Mouse (Mus musculus): Measurements from ENCODE around the gene Fam206a. TPM values are rescaled to one million over a fixed set of nuclear protein-coding genes. Genes with fewer than 3 reads are reported as not detected.

The Fam206a gene
- 4.9 and 7.1 TPM in 2 replicates for polyA plus RNA-seq (2012; rRNA removed)

GRCm38 (mm10) chr4:56801907-56802668, at the start of gene Fam206a, which contains the start of gene Elp1:
Fam206a (plus strand) TSS chr4:56802345.
Elp1 (minus strand) TSS chr4:56802331.
- DNase-seq (ENCODE audit: low spot score) = peak; percentile 99

- no peak for DNase-seq (ENCODE audit: low spot score)
These were observed 46.1 kb upstream of the Fam206a start for GRCm38 (mm10) chr4:56756021-56756420.

GRCm38 (mm10) chr4:56756966-56757600, 45.1 kb upstream of the Fam206a start:
- no peak for DNase-seq (ENCODE audit: low spot score)

GRCm38 (mm10) chr4:56757693-56758092, 44.5 kb upstream of the Fam206a start:
- no peak for DNase-seq (ENCODE audit: low spot score)

GRCm38 (mm10) chr4:56767861-56768284, 34.3 kb upstream of the Fam206a start:
- no peak for DNase-seq (ENCODE audit: low spot score)

- no peak for DNase-seq (ENCODE audit: low spot score)
These were observed 33.2 kb upstream of the Fam206a start for GRCm38 (mm10) chr4:56768913-56769312.

- DNase-seq (ENCODE audit: low spot score) = no peak
These were observed 31.1 kb upstream of the Fam206a start for GRCm38 (mm10) chr4:56771065-56771464.

GRCm38 (mm10) chr4:56791373-56791772, 10.8 kb upstream of the Fam206a start:
- DNase-seq (ENCODE audit: low spot score) = no peak

- DNase-seq (ENCODE audit: low spot score) = no peak
These were observed 565 bp downstream of the Fam206a start for GRCm38 (mm10) chr4:56802669-56803150.

- DNase-seq (ENCODE audit: low spot score) = no peak
These were observed 6.9 kb downstream of the Fam206a start for GRCm38 (mm10) chr4:56809050-56809449.

GRCm38 (mm10) chr4:56811642-56812041, 9.5 kb downstream of the Fam206a start:
- DNase-seq (ENCODE audit: low spot score) = no peak

- no peak for DNase-seq (ENCODE audit: low spot score)
These were observed 10.0 kb downstream of the Fam206a start for GRCm38 (mm10) chr4:56812096-56812495.

GRCm38 (mm10) chr4:56815131-56815530, 13.0 kb downstream of the Fam206a start:
- DNase-seq (ENCODE audit: low spot score) = no peak

- DNase-seq (ENCODE audit: low spot score) = no peak
These were observed 17.9 kb downstream of the Fam206a start for GRCm38 (mm10) chr4:56820017-56820550.

- DNase-seq (ENCODE audit: low spot score) = no peak
These were observed 22.1 kb downstream of the Fam206a start for GRCm38 (mm10) chr4:56824231-56824630.

GRCm38 (mm10) chr4:56828932-56829331, 26.8 kb downstream of the Fam206a start:
- DNase-seq (ENCODE audit: low spot score) = no peak

GRCm38 (mm10) chr4:56829511-56829921, 27.4 kb downstream of the Fam206a start:
- DNase-seq (ENCODE audit: low spot score) = no peak

GRCm38 (mm10) chr4:56831013-56831609, 29.0 kb downstream of the Fam206a start:
- no peak for DNase-seq (ENCODE audit: low spot score)

GRCm38 (mm10) chr4:56831998-56832397, 29.9 kb downstream of the Fam206a start:
- no peak for DNase-seq (ENCODE audit: low spot score)

GRCm38 (mm10) chr4:56837661-56838060, 35.5 kb downstream of the Fam206a start:
- DNase-seq (ENCODE audit: low spot score) = no peak

GRCm38 (mm10) chr4:56840297-56840696, 38.2 kb downstream of the Fam206a start:
- DNase-seq (ENCODE audit: low spot score) = no peak

GRCm38 (mm10) chr4:56842501-56842900, 40.4 kb downstream of the Fam206a start:
- no peak for DNase-seq (ENCODE audit: low spot score)
